Mouse (Mus musculus): ENCODE measurements at regions not wholly inside any gene's neighbourhood (a gene's known extent, or its start where the extent isn't known, plus 50 kb on each side); places are given as distances from the start of the nearest gene placed in this dataset.

DNA sequence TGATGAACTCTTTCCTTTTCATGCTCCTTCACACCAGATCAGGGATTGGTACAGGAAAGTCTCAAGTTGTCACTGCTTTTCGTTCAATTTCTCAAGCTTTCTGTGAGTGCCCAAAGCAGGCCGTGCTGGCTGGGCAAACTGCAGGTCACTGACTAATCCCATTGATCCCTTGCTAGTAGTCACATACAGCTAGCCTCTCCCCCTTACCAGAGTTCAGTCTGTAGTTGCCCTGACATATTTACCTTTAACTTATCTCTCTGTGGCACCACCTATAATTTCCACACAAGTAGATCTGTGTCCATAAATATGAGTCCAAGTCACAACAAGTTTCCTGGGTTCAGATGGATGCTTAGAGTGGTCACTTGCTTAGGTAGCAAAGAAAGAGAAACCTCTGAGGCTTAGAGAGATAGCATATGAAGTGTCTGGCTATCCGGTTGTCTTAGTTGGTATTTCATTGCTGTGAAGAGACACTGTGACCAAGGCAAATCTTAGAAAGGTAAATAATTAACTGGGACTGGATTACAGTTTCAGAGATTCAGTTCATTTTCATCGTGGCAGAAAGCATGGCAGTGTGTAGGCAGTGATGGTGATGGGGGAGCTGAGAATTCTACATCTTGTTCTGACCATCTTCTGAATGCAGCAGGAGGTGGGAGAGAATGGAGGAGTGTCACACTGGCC lies 362.8 kb upstream of the Pcsk5 start:
- DNase-seq = no peak

DNA sequence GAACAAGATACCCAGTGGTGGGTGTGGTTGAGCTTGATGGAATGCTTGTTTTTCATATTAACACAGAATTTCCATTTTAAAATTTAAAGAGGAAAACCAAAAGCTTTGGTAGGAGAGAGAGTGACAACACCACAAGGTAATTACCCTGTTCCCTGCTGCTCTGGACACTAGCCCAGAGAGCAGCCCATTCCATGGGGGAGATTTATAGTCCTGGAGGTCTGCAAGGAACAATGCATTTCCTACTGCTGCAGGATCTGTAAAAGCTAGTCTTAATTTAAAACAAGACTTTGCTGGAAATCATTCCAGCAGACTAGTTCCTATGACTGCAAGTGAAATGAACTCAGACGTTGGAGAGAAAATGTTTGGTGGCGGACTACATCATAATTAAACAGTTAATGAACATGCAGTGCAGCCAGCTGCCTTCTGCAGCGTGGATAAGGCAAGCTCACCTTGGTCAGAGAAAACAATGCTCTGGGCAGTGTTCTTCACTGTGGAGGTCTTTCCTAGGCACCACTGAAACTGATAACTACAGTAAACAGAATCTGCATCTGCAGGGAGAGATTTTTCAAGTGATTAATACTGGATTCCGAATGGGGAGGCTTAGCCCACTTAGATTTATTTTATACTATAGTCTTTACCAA lies 351.8 kb upstream of the Pcsk5 start:
- no peak for DNase-seq

DNA sequence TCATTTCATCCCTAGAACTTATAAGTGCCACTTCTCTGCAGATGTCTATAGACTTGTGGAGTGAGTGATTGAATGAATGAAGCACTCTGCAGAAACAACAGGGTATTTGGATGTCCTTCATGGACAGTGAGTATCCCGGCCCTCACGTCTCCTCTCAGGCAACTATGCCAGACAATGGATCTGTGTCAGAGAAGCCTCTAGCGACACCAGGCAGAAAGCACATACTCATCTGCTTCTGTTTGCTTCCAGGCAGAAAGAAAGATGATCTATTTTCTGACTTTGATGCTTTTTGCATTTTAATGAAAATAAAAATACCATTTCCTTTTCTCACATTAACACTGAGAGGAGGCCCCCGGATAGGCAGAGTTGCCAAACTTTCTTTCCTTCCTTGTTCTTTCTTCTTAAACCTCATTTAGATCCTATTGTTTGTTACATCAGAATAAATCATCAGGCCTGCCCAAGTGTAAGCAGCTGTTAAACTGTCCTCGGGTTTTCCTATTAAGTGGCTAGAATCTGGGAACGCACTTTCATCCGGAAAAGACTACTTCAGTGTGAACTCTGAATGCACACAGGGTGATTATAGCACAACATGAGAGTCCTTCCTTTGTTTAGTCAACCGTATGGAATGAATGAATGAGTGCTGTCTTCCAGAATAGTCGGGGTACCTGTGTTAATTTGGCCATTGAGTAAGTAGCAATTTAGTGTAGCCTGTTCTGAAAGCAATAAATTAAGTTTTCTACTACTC lies 350.9 kb upstream of the Pcsk5 start:
- DNase-seq = no peak

DNA sequence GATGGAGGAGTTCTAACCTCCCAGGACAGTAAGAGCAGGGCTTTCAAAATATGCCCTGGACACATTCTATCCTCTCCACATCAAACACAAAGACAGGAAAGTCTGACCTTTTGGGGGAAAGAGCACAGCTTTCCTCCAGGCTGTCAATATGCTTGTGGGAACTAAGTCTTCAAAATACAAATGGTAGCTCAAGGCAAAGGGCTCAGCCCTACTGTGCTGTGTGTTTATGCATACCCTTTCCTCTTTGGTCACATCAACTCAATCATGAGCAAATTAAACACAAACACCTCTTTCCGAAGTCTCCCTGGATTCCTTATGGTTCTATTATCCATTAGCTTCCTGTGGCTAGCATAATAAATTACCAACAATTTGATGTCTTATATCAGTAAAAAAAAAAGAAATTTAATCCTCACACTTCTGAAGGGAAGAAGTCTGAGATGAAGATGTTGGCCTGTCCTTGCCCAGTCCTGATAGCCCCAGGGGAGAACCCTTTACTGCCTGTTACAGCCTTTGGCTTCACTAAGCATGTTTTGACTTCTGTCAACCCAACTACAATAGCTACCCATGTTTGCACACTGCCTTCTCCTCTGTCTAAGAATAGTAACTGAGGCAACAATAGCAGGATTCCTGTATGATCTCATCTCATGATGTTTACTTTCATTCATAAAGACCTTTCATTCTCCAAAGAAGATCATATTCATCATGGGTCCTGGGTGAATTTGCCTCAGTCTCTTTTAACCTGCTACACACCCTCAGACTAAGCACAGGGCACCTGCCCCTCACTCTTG lies 348.5 kb upstream of the Pcsk5 start:
- DNase-seq = no peak

DNA sequence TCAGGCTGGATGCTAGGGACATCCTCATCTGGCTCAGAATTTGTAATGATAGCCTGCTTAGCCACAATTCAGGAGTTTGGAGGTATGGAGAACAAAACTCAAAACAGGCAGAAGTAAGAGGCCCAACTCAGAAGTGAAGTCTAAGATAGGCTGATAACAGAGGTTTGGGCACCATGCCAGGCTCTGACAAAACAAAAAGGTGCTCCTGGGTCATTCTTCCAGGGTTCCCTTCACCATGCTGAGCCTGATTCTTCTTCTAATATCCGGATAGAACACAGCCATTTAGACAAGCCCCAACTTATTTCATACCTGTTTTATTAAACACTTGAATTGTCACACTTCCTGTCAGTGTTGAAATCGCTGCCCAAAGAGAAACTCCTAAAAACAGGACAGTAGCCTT lies 347.8 kb upstream of the Pcsk5 start:
- DNase-seq = no peak

DNA sequence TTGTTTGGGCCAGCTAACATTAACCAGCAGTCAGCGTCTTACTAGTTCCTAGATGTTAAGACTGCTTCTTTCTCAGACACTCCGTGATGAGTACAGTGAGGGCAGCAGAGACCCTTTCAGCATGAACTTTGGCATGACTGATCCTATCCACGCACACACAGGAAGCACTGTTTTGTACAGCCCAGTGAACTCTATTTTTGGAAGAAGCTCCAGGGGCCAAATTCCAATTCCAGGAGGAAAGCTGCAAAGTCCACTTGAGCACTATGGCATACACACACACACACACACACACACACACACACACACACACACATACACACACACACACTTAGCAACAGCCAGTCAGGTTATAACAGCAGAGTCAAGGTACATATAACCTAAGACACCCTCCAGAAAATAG lies 338.8 kb upstream of the Pcsk5 start:
- no peak for DNase-seq

DNA sequence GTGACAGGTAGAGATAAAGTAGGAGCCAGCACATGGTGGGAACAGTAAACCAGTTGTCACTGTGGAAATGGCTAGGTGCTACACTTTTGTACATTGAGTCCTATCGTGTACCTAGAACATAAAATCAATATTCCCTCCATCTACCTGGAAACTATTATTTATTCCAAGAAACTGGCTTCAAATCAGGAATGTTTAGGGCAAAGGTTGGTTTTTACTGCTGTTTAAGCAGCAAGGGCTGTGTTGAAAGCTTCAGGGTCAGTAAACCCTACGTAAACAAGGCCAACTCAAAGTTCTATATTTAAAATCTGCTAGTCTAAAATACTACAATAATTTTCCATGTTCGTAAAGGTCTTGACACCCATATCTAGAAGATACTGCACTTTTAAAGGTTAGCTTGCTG lies 309.1 kb upstream of the Pcsk5 start:
- no peak for DNase-seq

DNA sequence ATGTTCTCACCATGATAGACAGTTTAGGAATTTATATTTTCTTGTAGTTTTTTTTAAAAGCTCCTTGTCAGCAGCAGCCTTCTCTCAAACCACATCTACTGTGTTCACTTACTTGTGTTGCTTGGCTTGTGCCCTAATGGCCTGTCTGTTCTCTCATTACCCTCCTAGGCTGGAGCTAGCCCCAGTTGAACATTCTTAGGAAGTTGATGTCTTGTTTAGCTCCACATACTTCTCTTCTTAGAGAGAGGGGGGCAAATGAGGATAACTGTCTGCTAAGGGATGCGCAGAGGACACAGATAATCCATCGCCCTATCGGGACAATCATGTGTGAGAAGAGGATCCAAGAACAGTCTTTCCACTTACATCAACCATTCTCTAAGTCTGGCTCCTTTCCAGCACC lies 293.5 kb upstream of the Pcsk5 start:
- no peak for DNase-seq

DNA sequence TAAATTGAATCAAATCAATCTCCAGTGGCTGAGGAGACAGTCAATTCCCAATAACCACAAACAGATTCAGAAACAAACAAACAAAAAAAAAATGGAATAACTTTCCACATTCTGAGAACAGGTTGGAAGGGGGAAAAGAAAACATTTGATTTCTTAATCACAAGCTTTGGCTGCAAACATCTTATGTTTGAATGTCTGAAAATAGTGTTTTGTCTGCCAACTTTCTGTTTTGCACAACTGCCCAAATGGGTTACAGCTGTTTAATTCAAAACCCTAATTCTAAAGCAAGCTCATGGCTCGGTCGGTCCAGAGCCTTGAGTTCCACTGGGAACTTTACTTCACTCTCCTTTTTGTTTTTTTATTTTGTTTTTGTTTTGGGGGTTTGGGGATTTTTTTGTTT lies 291.4 kb upstream of the Pcsk5 start:
- DNase-seq = no peak

DNA sequence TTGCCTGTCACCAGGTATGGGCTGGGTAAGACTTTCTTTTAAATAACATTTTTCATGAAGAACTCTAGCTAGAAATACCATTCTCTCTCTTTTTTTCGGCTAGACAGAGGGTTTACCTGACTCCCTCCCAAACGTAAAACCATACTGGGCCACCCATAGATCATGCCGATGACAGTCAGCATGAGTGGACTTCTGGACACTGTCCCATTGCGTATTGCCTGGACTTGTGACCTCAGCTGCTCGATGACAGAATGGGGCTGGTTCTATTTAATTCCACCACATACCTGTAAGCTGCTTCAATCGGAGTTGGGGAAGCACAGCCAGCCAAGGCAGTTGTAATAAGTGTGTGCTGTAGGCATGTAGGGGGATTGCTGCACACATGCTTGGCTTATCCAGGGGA lies 268.8 kb upstream of the Pcsk5 start:
- DNase-seq = no peak

DNA sequence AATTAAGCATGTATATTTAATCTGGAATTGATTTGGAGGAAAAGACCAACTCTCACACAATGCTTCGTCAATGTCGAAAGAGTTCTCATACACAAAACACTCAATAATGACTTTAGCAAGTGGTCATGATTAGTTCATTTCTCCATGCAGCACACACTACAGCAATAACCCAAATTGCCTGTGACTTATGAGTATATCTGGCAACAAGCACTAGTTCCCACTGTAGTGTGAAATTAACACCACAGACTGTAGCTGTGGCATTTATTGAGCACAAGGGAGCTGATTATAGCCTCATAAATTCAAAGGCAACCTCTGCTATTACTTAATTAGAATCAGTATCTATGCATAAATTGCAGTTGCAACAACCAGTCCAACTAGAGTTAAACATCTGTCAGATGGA lies 267.2 kb upstream of the Pcsk5 start:
- DNase-seq = no peak

DNA sequence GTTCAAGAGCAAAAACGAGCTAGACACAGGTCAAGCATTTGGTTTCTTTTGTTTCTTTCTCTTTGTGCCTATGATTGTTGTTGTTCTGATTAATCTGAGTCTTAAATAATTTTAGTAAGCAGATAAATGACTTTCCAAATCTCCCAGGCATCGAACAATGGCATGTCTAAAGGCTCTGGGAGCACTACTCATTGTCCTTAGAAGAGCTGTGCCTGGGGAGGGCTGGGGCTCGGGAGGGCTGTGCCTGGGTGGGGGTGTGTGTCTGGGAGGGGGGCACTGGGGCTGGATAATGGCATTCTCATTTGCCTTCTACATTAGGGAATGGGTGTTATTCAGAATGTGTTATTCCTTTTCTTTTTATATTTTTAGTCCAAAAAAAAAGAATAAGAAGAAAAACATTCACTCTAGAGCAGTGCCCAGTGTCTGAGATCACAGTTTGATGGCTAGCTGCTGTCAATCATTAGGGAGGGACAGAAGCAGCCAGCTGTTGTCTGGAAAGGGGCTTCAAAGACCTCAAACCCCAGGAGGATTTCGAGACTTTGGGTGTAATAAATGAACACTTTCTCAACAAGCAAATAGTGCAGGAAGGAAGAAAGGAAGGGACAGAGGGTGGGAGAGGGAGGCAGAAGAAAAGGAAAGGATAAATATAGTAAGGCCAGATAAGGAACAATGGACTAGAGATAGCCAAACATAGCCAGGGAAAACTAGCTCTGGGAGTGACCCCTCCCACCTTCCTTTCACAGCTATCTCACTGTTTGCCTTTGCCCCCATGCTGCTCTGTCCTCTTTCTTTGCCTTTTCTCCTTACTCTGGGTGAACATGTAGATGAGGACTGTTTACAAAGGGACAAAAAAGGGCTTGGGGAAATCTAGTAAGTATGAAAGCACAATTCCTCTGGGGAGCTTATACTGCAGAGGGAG lies 264.2 kb upstream of the Pcsk5 start:
- DNase-seq = peak in 1 of 2 experiments; percentile 5

DNA sequence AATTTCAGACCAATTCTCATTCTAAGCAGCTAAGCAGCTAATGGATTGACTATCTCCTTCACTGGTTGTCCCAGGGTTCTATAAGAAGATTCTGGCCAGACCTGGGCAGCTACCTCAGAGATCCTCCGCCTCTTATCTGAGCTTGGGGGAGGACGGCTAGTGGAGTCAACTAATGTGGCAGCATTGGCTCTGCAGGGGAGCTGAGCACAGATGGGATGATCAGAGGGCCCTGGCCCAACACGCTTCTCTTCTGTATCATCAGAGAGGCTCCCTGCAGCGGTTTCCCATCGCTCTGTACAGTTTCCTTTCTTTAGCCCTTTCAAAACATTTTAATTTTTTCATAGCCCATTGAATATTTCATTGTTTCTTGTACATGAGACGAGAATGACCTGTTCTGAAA lies 245.9 kb upstream of the Pcsk5 start:
- DNase-seq = no peak

DNA sequence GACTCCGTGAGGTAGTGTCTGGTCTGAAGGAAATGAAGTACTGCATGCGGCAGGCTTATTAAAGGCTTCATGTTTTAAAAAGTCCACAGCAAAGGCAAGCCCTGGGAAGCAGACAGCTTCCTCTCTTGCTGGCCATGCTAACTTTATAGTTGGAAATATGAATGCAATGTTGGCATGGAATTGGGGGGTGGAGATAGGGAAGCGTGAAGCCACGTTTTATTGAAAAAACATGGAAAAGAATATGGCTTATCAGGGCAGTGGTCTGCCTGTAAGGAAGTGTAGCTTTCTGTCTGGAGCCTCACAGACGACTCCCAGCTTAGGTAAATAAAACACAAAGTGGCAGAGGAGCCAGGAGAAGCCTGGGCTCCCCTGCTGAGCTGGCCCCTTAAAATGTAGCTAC lies 231.5 kb upstream of the Pcsk5 start:
- DNase-seq = no peak

DNA sequence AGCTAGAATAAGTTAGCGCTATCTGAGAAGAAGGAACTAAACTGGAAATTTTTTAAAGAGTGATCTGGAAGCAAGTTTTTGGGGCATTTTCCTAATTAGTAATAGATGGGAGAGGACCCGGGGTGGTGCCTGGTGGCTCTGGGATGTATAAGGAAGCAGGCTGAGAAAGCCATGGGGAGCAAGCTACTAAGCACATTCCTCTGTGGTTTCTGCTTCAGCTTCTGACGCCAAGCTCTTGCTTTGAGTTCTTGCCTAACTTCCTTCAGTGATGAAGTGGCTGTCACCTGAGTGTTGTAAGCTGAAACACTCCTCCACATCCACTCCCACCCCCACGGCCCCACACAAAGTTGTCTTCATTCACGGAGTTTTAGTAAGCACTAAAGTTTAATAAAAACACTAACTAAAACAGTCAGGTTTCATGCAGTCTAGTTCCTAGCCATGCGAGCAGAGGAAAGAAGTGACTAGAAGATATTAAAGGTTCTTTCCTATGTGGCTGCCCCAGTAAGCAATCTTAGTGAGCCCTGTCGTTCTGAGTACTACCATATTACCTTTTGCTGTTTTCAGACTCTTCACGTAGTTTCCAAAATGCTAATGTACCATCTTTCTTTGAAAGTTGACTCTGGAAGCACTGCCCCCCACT lies 230.5 kb upstream of the Pcsk5 start:
- peak in 1 of 2 experiments; percentile 22 for DNase-seq

DNA sequence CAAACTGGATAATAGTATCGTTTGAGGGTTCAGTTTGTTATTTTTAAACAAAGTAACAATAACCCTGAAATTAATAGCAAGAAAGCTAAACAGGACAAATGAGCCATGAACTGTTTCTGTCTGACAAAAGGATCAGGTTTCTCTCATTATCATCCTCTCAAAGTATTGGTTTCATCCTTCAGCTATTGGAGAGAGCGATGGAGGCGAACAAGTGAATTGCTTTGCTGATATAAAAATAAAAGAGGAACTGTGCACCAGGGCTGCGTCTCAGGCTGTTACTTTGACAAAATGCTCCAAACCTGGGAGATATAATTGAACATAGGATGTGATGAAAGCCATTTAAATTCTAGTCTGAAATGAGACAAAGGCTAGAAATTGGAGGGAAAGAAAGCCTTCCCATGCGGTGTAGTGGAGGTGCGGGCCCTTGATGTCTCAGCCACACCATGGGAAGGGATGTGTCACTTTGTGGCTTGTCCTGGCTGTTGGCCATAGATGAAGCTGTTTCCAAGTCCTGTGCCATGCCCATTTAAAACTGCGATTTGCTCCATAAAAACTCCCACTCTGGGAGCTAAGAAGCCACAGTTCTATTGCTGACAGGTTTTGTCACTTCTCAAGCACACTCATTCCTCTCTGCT lies 219.9 kb upstream of the Pcsk5 start:
- DNase-seq = no peak

DNA sequence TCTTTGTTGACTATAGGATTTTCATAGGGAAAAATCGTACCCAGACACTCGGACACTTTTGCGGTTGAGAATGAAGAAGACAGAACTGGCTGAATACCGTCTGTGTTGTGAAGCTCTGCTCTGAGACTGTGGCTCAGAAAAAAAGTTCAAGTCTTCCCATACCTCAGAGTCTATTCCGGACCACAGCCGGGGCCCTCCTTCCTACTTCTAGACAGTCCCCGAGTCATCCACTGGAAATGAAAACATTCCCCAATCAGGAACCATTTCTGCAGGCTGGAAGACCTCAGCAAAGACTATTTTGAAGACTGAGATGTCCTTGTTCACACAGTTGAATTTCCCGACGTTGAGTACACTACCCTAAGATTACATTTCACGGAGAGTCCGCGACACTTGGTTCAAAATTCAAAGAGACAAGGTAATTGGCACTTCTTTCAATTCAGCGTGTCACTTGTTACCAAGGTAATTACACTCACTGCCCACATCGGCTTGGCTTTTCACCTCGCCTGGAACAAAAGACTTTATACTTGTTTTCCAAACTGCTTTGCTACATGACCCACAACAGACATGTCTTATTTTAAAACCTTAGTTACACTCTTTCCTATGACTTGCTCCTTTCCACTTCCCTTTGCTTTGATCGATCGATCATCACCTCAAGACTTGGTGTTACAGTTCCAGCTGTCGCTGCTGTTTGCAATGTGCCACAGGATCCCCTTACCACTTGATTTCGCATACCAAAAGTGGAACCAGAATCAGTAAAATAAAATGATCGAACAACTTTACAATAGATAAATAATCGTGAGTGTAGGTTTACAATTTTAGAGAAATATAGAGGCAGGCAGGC lies 219.2 kb upstream of the Pcsk5 start:
- DNase-seq = no peak

DNA sequence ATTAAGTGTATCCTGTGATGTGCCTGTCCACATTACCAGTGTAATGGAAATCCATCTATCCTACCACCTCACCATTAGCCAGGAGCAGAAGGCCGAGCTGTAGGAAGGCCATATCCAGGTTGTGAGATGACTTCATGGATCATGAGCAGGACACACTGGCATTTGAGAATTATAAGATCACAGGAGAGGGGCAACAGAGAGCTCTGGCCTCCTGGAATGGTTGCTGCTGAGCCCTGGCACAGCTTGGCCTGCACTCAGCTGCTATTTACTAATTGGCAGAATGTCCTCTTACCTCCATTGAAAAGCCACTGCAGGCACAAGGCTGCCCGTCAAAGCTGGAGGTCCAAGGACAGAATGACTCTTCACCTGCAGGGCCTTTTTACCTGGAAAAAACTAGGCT lies 212.9 kb upstream of the Pcsk5 start:
- no peak for DNase-seq

DNA sequence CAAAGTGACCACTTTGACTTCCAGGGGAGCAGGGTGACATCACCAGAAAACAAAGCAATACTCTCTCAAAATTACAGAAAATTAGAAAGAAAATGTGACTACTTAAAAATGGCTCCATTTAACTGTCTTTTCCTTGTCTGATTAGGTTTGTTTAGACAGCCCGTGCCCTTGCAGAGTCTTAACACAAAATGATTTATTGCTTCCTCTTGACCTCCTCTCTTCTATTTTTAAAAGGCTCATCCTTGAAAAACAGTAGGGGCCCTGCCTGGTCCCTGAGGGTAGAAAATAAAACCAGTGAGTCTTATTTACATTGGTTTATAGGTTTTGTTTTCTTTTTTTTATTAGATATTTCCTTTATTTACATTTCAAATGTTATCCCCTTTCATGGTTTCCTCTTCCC lies 196.8 kb upstream of the Pcsk5 start:
- no peak for DNase-seq

DNA sequence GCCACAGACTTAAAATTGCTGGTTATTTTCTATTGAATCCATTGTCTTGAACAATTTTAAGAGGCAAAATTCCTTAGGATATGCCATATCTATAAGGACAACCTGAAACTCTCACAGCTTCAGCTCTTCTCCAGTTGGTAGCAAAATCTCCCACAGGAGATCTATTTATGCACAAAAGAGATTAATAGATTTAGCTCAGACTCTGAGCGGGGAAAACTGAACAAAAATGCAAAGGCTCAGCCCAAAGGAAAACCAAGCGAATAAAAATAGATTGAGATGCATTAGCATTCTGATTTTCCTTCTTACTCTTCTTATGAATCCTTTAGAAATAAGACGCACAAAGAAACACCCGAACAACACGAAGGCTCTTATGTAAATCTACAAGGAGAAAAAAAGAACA lies 196.2 kb upstream of the Pcsk5 start:
- DNase-seq = no peak

Data from lung, postnatal 4 days (tissue).